Mouse (Mus musculus) ES-Bruce4 (cell line): ENCODE measurements around the gene Ugt1a2.

Source experiments
- CTCF ChIP-seq: IDR thresholded peaks from one replicate; pipeline ENCODE4 v1.8.1; 2011; ENCODE audit warnings: low read depth, low read length
- EP300 ChIP-seq: IDR thresholded peaks from 2 replicates; pipeline ENCODE4 v1.6.1; 2011; ENCODE audit warnings: low read depth, low read length; ENCODE audit not compliant: insufficient read depth
- POLR2A ChIP-seq: IDR thresholded peaks from one replicate; pipeline ENCODE4 v1.8.1; 2011; ENCODE audit warnings: low read length; ENCODE audit not compliant: insufficient read depth

- TF ChIP-seq CTCF (no peak), EP300 (no peak), POLR2A (no peak)
These were observed 19.9 kb downstream of the Ugt1a2 start for GRCm38 (mm10) chr1:88220336-88220735.
